Mouse (Mus musculus): Measurements from ENCODE around the gene Ubap2l. TPM values are rescaled to one million over a fixed set of nuclear protein-coding genes. Genes with fewer than 3 reads are reported as not detected.

Gene Ubap2l
- polyA plus RNA-seq, 1 experiment from 2014 or later, result 236 TPM

DNA sequence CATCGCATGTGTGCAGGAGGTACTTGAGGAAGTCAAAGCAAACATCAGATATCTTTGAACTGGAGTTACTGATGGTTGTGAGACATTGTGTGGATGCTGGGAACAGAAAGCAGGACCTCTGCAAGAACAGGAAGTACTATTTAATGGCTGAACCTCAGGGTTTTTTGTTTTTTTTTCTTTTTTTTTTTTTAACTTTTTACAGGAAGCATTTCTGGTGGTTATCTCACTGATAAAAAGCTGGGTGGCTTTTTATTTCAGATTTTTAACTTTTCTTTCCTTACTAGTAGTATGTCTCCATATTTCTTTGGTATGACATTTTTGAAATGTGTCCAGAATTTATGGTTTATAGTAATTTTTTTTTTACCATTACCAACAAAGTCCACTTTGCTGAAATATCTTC is 16.2 kb downstream of the Ubap2l start:
- Histone ChIP-seq H3K4me1 (ENCODE audit: insufficient read depth) (no peaks in the 10 kb centered on the region), H3K27me3 (ENCODE audit: insufficient read depth, low read length) (no peaks in the 10 kb centered on the region), H3K9me3 (ENCODE audit: low read depth, low read length) (no peaks in the 10 kb centered on the region), H3K9ac (no peak overlapping the region), H3K36me3 (ENCODE audit: insufficient read depth) (peaks cover 91% of the 10 kb centered on the region), H3K4me3 (ENCODE audit: low read depth, low read length) (no peak overlapping the region), H3K4me2 (no peak overlapping the region), H3K27ac (ENCODE audit: low read depth) (no peak overlapping the region)
- ATAC-seq (ENCODE audit: insufficient read depth), result no peak
- no peak for DNase-seq
- WGBS, result 96% methylated on average over 1 of the region's 1 CpGs
- no peak for TF ChIP-seq CTCF (IDR thresholded peaks at IDR 0.05; ENCODE audit: low read depth)

DNA sequence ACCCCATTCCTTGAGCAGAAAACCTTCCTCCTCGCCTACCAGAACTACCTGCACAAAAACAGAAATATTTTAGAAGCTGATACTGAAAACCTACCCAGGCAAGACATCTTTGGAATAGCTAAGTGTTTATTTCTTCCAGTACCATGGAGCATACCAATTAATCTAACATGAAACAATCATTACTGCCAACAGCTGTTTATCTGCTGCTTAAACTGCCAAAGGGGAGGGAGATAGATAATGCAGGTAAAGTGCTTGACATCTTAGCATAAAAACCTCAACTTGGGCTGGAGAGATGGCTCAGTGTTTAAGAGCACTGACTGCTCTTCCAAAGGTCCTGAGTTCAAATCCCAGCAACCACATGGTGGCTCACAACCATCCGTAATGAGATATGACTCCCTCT is 17.8 kb downstream of the Ubap2l start:
- no peak overlapping the region for H3K27ac ChIP-seq (ENCODE audit: low read depth)
- DNase-seq, result no peak
- ATAC-seq (ENCODE audit: insufficient read depth), result no peak
- peaks cover 93% of the 10 kb centered on the region for H3K36me3 ChIP-seq (ENCODE audit: insufficient read depth)
- no peaks in the 10 kb centered on the region for H3K4me1 ChIP-seq (ENCODE audit: insufficient read depth)
- no peaks in the 10 kb centered on the region for H3K27me3 ChIP-seq (ENCODE audit: insufficient read depth, low read length)
- no peaks in the 10 kb centered on the region for H3K9me3 ChIP-seq (ENCODE audit: low read depth, low read length)
- H3K4me2 ChIP-seq, result no peak overlapping the region
- TF ChIP-seq CTCF (IDR thresholded peaks at IDR 0.05; ENCODE audit: low read depth), result no peak
- no peak overlapping the region for H3K9ac ChIP-seq
- 89% methylated on average over 2 of the region's 2 CpGs for WGBS
- no peak overlapping the region for H3K4me3 ChIP-seq (ENCODE audit: low read depth, low read length)

DNA sequence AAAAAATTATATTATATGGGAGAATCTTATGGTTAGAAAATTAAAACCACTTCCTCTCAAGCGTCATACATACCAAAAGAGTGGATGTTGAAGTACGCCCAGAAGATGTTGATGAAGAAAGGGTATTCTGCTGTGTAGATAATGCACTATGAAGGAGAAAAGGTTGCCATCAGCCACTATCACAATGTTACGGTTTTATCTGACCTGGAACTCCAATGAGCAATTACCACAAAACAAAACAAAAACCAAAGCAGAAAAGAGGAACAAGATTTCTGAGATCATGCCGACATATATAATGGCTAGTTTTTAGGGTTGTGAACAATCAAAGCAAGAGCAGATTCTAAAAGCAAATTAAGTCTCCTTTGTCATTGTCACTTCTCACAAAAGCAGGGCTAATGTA is 35.8 kb downstream of the Ubap2l start:
- no peaks in the 10 kb centered on the region for H3K4me1 ChIP-seq (ENCODE audit: insufficient read depth)
- H3K27me3 ChIP-seq (ENCODE audit: insufficient read depth, low read length), result no peaks in the 10 kb centered on the region
- peaks cover 100% of the 10 kb centered on the region for H3K36me3 ChIP-seq (ENCODE audit: insufficient read depth)
- H3K4me2 ChIP-seq, result no peak overlapping the region
- TF ChIP-seq CTCF (IDR thresholded peaks at IDR 0.05; ENCODE audit: low read depth), result no peak
- H3K9me3 ChIP-seq (ENCODE audit: low read depth, low read length), result no peaks in the 10 kb centered on the region
- no peak overlapping the region for H3K9ac ChIP-seq
- WGBS, result 92% methylated on average over 4 of the region's 4 CpGs
- DNase-seq, result no peak
- no peak overlapping the region for H3K4me3 ChIP-seq (ENCODE audit: low read depth, low read length)
- no peak for ATAC-seq (ENCODE audit: insufficient read depth)
- no peak overlapping the region for H3K27ac ChIP-seq (ENCODE audit: low read depth)

DNA sequence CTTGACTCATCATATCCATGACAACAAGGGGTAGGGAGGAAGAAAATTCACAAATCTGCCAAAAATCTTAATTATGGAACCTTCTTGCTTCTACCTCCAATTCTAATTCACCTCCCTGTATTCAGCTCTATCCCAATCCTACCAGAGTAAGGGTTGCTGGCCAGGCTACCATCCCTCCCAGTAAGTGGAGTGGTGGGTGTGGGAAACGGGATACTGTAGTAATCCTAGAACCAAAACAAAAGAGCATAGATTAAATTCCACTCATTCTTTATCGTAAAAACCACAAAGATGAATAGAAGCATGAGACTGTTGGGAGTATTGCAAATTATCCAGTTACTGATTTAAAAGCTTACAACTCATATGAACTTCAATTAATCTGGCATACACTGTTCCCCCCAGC is 42.1 kb downstream of the Ubap2l start:
- Histone ChIP-seq H3K27ac (ENCODE audit: low read depth) (no peak overlapping the region), H3K9me3 (ENCODE audit: low read depth, low read length) (no peaks in the 10 kb centered on the region), H3K27me3 (ENCODE audit: insufficient read depth, low read length) (no peaks in the 10 kb centered on the region), H3K4me1 (ENCODE audit: insufficient read depth) (no peaks in the 10 kb centered on the region), H3K4me3 (ENCODE audit: low read depth, low read length) (no peak overlapping the region), H3K36me3 (ENCODE audit: insufficient read depth) (peaks cover 98% of the 10 kb centered on the region), H3K9ac (no peak overlapping the region), H3K4me2 (no peak overlapping the region)
- WGBS, result 65% methylated on average over 2 of the region's 2 CpGs
- no peak for TF ChIP-seq CTCF (IDR thresholded peaks at IDR 0.05; ENCODE audit: low read depth)
- ATAC-seq (ENCODE audit: insufficient read depth) (no peak), DNase-seq (no peak)

DNA sequence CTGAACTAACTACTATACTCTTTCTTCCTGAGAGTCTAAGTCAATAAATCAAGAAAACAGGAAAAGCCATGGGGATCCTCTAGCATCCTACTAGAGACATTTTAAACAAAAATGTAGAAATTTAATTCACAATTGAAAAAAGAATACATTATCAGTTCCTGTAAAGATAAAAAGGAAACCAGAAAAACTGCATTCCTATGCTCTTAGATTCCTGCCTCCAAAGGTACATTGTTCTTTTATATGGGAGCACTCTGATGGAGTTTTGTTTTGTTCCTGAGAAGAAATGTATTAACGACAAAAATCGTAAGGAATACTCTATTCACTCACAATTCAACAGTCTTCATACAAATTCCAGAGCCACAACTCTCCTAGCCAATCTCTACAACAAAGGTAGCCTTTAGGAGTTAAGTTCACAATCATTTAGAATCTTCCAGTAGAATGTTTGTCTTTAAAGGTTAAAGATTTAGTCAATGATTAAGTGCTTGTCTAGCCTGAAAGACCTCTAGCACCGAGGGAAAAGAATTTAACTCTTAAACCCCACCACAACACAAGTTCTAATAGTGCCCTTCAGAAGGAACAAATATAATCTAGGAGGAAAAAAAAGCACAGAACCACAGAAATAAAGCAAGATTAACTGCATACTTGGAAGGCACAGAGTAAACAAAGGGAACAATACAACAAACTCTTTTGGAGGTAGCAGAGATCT is 48.2 kb downstream of the Ubap2l start:
- no peak for TF ChIP-seq CTCF (IDR thresholded peaks at IDR 0.05; ENCODE audit: low read depth)
- DNase-seq (peak; percentile 73), ATAC-seq (ENCODE audit: insufficient read depth) (peak; percentile 32; the same call in 1 of the 2 replicates)
- no peaks in the 10 kb centered on the region for H3K9me3 ChIP-seq (ENCODE audit: low read depth, low read length)
- H3K9ac ChIP-seq, result no peak overlapping the region
- H3K4me1 ChIP-seq (ENCODE audit: insufficient read depth), result no peaks in the 10 kb centered on the region
- H3K27me3 ChIP-seq (ENCODE audit: insufficient read depth, low read length), result no peaks in the 10 kb centered on the region
- peaks cover 80% of the 10 kb centered on the region for H3K36me3 ChIP-seq (ENCODE audit: insufficient read depth)
- no peak overlapping the region for H3K4me3 ChIP-seq (ENCODE audit: low read depth, low read length)
- 39% methylated on average over 3 of the region's 3 CpGs for WGBS
- H3K27ac ChIP-seq (ENCODE audit: low read depth), result peak overlapping the region; percentile 61
- H3K4me2 ChIP-seq, result peak overlapping the region; percentile 25

DNA sequence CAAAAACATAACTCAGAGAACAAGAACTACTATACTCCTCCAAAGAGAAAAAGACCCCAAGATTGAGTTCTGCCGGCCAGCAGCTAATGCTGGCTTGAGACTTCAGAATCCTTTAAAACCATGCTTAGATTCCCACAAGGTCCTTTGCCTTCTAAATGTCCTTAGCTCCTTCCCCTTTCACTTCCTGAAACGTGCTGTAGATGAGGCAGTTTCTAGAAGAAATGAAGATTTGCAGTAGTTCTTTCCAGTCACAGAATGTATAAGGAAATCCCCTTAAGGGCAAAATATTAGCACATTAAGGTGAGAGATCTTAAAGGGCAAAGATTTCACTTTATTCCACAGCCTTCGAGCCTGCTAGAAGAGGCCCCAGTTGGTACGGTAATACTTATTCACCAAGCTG is 52.6 kb downstream of the Ubap2l start:
- Histone ChIP-seq H3K27me3 (ENCODE audit: insufficient read depth, low read length) (no peaks in the 10 kb centered on the region), H3K9ac (no peak overlapping the region), H3K9me3 (ENCODE audit: low read depth, low read length) (no peaks in the 10 kb centered on the region), H3K4me2 (peak overlapping the region; percentile 89), H3K4me3 (ENCODE audit: low read depth, low read length) (no peak overlapping the region), H3K36me3 (ENCODE audit: insufficient read depth) (peaks cover 51% of the 10 kb centered on the region), H3K4me1 (ENCODE audit: insufficient read depth) (no peaks in the 10 kb centered on the region; the same call in 1 of the 2 replicates), H3K27ac (ENCODE audit: low read depth) (peak overlapping the region; percentile 93; the same call in 1 of the 2 replicates)
- ATAC-seq (ENCODE audit: insufficient read depth) (no peak), DNase-seq (no peak)
- TF ChIP-seq CTCF (IDR thresholded peaks at IDR 0.05; ENCODE audit: low read depth), result no peak
- 84% methylated on average over 4 of the region's 4 CpGs for WGBS

DNA sequence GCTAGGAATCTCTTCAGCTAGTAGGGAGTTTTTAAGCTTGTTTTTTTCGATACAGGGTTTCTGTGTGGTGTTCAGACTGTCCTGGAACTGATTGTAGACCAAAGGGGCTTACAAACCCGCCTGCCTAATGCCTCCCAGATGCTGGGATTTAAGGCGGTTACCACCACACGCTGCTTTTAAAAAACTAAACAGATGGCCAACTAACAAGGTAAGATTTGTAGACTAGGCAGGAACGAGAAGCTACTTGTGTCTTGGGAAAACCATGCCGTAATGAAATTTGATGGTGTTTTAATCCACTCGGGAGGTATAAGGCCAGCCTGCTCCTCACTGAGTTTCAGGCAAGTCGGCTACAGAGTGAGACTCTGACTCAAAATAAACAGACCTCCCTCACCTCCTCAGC is 53.3 kb downstream of the Ubap2l start:
- Histone ChIP-seq H3K9me3 (ENCODE audit: low read depth, low read length) (no peaks in the 10 kb centered on the region), H3K4me1 (ENCODE audit: insufficient read depth) (no peaks in the 10 kb centered on the region; the same call in 1 of the 2 replicates), H3K27ac (ENCODE audit: low read depth) (peak overlapping the region; percentile 93), H3K9ac (peak overlapping the region; percentile 77), H3K27me3 (ENCODE audit: insufficient read depth, low read length) (no peaks in the 10 kb centered on the region), H3K4me3 (ENCODE audit: low read depth, low read length) (peak overlapping the region; percentile 67), H3K36me3 (ENCODE audit: insufficient read depth) (peaks cover 58% of the 10 kb centered on the region), H3K4me2 (peak overlapping the region; percentile 89)
- 18% methylated on average over 8 of the region's 8 CpGs for WGBS
- DNase-seq (no peak), ATAC-seq (ENCODE audit: insufficient read depth) (peak; percentile 36)
- TF ChIP-seq CTCF (IDR thresholded peaks at IDR 0.05; ENCODE audit: low read depth), result no peak

Measured in lung, embryonic 14.5 days (tissue).